Mouse (Mus musculus): ENCODE measurements around the gene Cdhr2. TPM values are rescaled to one million over a fixed set of nuclear protein-coding genes. Genes with fewer than 3 reads are reported as not detected.
A peak's percentile ranks its signal among the peaks of the same experiment; 100 is the strongest.

Gene Cdhr2
- polyA plus RNA-seq, 1 experiment from 2014 or later: 64.2 TPM

DNA sequence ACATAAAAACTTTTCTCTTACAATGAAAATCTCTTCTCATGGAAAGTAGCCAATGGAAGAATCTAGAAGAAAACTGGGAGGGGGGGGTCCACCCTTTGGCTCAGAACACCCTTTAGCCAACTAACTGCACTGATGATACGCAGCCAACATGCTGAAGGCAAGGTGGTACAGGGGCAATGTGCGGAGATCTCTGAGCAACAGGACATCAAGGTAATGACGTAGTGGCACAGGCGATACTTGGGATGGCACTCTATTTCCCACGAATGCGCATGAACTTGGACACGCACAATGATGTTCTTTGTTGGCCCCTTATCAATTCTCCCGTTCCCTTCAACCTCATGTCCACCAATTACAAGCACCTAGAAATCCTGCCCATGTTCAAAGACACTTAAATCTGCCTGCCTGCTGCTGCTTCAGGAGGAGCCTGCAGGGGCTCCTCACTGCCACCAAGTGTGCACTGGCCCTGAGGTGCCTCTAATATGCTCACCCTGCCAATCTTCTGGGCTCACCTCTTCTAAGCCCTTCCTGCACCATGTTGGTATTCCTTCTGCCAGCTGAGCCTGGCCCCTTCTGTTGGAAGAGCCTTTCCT is 11.0 kb upstream of the Cdhr2 start:
- Histone ChIP-seq H3K27ac (ENCODE audit: low read length) (no peak overlapping the region), H3K9ac (ENCODE audit: low read depth, low read length) (no peak overlapping the region), H3K36me3 (ENCODE audit: control insufficient read depth, insufficient read depth, low read length) (no peaks in the 10 kb centered on the region), H3K9me3 (ENCODE audit: control insufficient read depth, low read length) (no peaks in the 10 kb centered on the region), H3K27me3 (replicated peaks; ENCODE audit: control insufficient read depth, insufficient read depth, low read length) (no peaks in the 10 kb centered on the region), H3K4me1 (ENCODE audit: control insufficient read depth, insufficient read depth, low read length) (peaks cover 46% of the 10 kb centered on the region), H3K4me3 (ENCODE audit: low read length) (no peak overlapping the region), H3K4me2 (ENCODE audit: low read depth, low read length) (no peak overlapping the region)
- 85% methylated on average over 8 of the region's 8 CpGs for WGBS
- no peak for ATAC-seq

DNA sequence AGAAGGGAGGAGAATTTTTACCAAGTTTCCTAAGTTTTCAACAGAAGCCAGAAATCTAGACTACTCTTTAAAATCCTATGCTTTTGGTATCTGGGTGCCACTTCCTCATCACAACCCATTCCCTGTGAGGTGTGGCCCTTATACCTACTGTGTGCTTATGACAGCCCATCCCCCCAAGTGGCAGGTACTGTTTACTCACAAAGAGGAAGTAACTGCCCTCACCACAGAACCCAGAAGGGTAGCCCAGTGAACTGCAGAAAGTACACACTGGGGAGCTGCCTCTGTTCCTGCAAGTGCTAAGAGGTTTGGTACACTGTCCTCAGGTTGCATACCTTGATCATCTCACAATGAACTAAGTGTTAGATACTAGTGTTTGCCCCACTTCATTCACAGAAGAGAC is 9.5 kb upstream of the Cdhr2 start:
- peak overlapping the region; percentile 97 for H3K4me2 ChIP-seq (ENCODE audit: low read depth, low read length)
- H3K9ac ChIP-seq (ENCODE audit: low read depth, low read length): peak overlapping the region; percentile 95
- no peak overlapping the region for H3K27ac ChIP-seq (ENCODE audit: low read length)
- no peaks in the 10 kb centered on the region for H3K9me3 ChIP-seq (ENCODE audit: control insufficient read depth, low read length)
- peak overlapping the region; percentile 94; the same call in 1 of the 2 replicates for H3K4me3 ChIP-seq (ENCODE audit: low read length)
- peaks cover 35% of the 10 kb centered on the region for H3K4me1 ChIP-seq (ENCODE audit: control insufficient read depth, insufficient read depth, low read length)
- no peaks in the 10 kb centered on the region for H3K27me3 ChIP-seq (replicated peaks; ENCODE audit: control insufficient read depth, insufficient read depth, low read length)
- no peak for ATAC-seq
- H3K36me3 ChIP-seq (ENCODE audit: control insufficient read depth, insufficient read depth, low read length): no peaks in the 10 kb centered on the region

- peak overlapping the region; percentile 97 for H3K4me2 ChIP-seq (ENCODE audit: low read depth, low read length)
- H3K27ac ChIP-seq (ENCODE audit: low read length): peak overlapping the region; percentile 94
- peaks cover 35% of the 10 kb centered on the region for H3K4me1 ChIP-seq (ENCODE audit: control insufficient read depth, insufficient read depth, low read length)
- no peaks in the 10 kb centered on the region for H3K27me3 ChIP-seq (replicated peaks; ENCODE audit: control insufficient read depth, insufficient read depth, low read length)
- ATAC-seq: no peak
- peak overlapping the region; percentile 94 for H3K4me3 ChIP-seq (ENCODE audit: low read length)
- 8% methylated on average over 21 of the region's 21 CpGs for WGBS
- no peaks in the 10 kb centered on the region for H3K9me3 ChIP-seq (ENCODE audit: control insufficient read depth, low read length)
- H3K36me3 ChIP-seq (ENCODE audit: control insufficient read depth, insufficient read depth, low read length): no peaks in the 10 kb centered on the region
- peak overlapping the region; percentile 95 for H3K9ac ChIP-seq (ENCODE audit: low read depth, low read length)
These were observed 8.3 kb upstream of the Cdhr2 start for GRCm38 (mm10) chr13:54692711-54693557.

DNA sequence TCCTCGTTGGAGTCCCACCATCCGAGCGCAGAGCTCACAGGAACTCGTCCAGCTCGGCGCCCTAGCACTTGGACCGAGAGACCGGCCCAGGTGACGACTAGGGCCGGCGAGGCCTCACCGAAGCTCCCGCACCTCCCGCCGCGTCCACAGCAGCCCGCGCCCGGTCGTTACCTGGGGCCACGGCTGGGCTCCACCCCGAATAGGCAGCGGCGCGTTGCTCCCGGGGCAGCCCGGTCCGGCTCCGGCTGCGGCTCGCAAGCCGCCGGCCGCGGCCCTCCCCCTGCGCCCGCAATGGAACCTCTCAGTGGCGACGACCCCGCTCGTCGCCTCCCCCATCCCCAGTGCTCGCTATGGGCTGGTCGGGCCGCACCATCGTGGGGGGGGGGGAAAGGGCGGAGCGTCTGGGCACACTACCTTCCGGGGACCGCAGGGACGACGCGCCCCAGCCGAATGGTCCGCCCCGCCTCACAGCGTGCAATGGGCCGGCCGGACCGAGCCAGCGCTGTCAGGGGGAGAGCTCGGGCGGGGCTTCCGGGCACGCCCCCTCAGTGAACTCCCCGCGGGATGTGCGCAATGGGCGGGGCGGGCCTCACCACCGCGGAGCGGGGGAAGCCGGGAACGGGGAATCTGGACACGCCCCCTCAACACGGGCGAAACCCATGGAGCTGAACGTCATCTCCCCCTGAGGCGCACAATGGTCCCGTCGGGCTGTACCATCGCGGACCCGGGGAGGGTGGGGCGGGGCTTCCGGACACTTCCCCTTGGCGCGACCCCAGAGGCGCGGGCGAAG is 7.5 kb upstream of the Cdhr2 start, which contains the start of gene Rnf44:
Gene Rnf44, minus strand, starts transcription at position 350 of the 790 bp plus-strand sequence.
- Histone ChIP-seq H3K9me3 (ENCODE audit: control insufficient read depth, low read length) (no peaks in the 10 kb centered on the region), H3K36me3 (ENCODE audit: control insufficient read depth, insufficient read depth, low read length) (no peaks in the 10 kb centered on the region), H3K4me2 (ENCODE audit: low read depth, low read length) (peak within 1 kb of the TSS; percentile 97), H3K4me3 (ENCODE audit: low read length) (peak within 1 kb of the TSS; percentile 94), H3K4me1 (ENCODE audit: control insufficient read depth, insufficient read depth, low read length) (peaks cover 31% of the 10 kb centered on the region), H3K9ac (ENCODE audit: low read depth, low read length) (peak within 1 kb of the TSS; percentile 95), H3K27ac (ENCODE audit: low read length) (peak within 1 kb of the TSS; percentile 98), H3K27me3 (replicated peaks; ENCODE audit: control insufficient read depth, insufficient read depth, low read length) (no peaks in the 10 kb centered on the region)
- under 1% methylated on average over 85 of the region's 92 CpGs for WGBS
- ATAC-seq: peak; percentile 98

GRCm38 (mm10) chr13:54694348-54695060 is 6.8 kb upstream of the Cdhr2 start:
- Histone ChIP-seq H3K4me3 (ENCODE audit: low read length) (peak overlapping the region; percentile 94), H3K27me3 (replicated peaks; ENCODE audit: control insufficient read depth, insufficient read depth, low read length) (no peaks in the 10 kb centered on the region), H3K27ac (ENCODE audit: low read length) (peak overlapping the region; percentile 98), H3K36me3 (ENCODE audit: control insufficient read depth, insufficient read depth, low read length) (no peaks in the 10 kb centered on the region), H3K9me3 (ENCODE audit: control insufficient read depth, low read length) (no peaks in the 10 kb centered on the region), H3K4me1 (ENCODE audit: control insufficient read depth, insufficient read depth, low read length) (peaks cover 31% of the 10 kb centered on the region), H3K4me2 (ENCODE audit: low read depth, low read length) (peak overlapping the region; percentile 67), H3K9ac (ENCODE audit: low read depth, low read length) (peak overlapping the region; percentile 76)
- WGBS: 14% methylated on average over 26 of the region's 26 CpGs
- peak; percentile 83 for ATAC-seq

- WGBS: 86% methylated on average over 11 of the region's 11 CpGs
- no peak for ATAC-seq
These were observed 5.6 kb upstream of the Cdhr2 start for GRCm38 (mm10) chr13:54695479-54696230.

DNA sequence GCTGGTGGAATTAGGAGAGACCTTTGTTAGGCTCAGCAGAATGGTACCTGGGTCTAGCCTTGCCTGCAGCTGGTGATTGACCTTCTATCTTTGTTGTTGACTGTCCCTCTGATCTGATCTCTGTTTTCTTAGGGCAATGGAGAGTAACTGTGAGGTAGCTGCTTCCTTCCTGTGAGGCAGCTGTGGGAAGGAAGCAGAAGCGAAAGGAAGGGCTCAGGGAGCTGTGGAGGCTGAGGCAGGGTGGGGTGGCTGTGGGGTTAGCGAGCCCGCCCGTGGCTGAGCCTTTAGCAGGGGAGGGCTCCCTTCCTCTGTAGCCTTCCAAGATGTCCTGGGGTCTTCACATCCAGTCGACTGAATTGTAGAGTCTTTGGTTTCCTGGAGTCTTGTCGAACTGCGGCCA is 1.2 kb downstream of the Cdhr2 start:
- no peaks in the 10 kb centered on the region for H3K36me3 ChIP-seq (ENCODE audit: control insufficient read depth, insufficient read depth, low read length)
- WGBS: 63% methylated on average over 7 of the region's 7 CpGs
- H3K27ac ChIP-seq (ENCODE audit: low read length): peak overlapping the region; percentile 75
- peaks cover 29% of the 10 kb centered on the region for H3K4me1 ChIP-seq (ENCODE audit: control insufficient read depth, insufficient read depth, low read length)
- peak overlapping the region; percentile 54 for H3K4me3 ChIP-seq (ENCODE audit: low read length)
- H3K9ac ChIP-seq (ENCODE audit: low read depth, low read length): peak overlapping the region; percentile 70
- no peaks in the 10 kb centered on the region for H3K9me3 ChIP-seq (ENCODE audit: control insufficient read depth, low read length)
- H3K4me2 ChIP-seq (ENCODE audit: low read depth, low read length): peak overlapping the region; percentile 53
- H3K27me3 ChIP-seq (replicated peaks; ENCODE audit: control insufficient read depth, insufficient read depth, low read length): no peaks in the 10 kb centered on the region
- no peak for ATAC-seq

More at GRCm38 (mm10) chr13:54695479-54696230, 5.6 kb upstream of the Cdhr2 start:
- Histone ChIP-seq H3K27me3 (replicated peaks; ENCODE audit: control insufficient read depth, insufficient read depth, low read length) (no peaks in the 10 kb centered on the region), H3K9me3 (ENCODE audit: control insufficient read depth, low read length) (no peaks in the 10 kb centered on the region), H3K27ac (ENCODE audit: low read length) (no peak overlapping the region), H3K9ac (ENCODE audit: low read depth, low read length) (no peak overlapping the region), H3K4me2 (ENCODE audit: low read depth, low read length) (no peak overlapping the region), H3K4me1 (ENCODE audit: control insufficient read depth, insufficient read depth, low read length) (peaks cover 33% of the 10 kb centered on the region), H3K4me3 (ENCODE audit: low read length) (no peak overlapping the region), H3K36me3 (ENCODE audit: control insufficient read depth, insufficient read depth, low read length) (no peaks in the 10 kb centered on the region)

- Histone ChIP-seq H3K9me3 (ENCODE audit: control insufficient read depth, low read length) (no peaks in the 10 kb centered on the region), H3K4me3 (ENCODE audit: low read length) (no peak overlapping the region), H3K4me2 (ENCODE audit: low read depth, low read length) (peak overlapping the region; percentile 17; the same call in 1 of the 2 replicates), H3K27me3 (replicated peaks; ENCODE audit: control insufficient read depth, insufficient read depth, low read length) (no peaks in the 10 kb centered on the region), H3K36me3 (ENCODE audit: control insufficient read depth, insufficient read depth, low read length) (no peaks in the 10 kb centered on the region), H3K9ac (ENCODE audit: low read depth, low read length) (no peak overlapping the region), H3K27ac (ENCODE audit: low read length) (peak overlapping the region; percentile 74), H3K4me1 (ENCODE audit: control insufficient read depth, insufficient read depth, low read length) (peaks cover 29% of the 10 kb centered on the region)
- ATAC-seq: peak; percentile 57
- 34% methylated on average over 6 of the region's 6 CpGs for WGBS
These were observed 3.6 kb downstream of the Cdhr2 start for GRCm38 (mm10) chr13:54704890-54705289.

All from intestine, embryonic 16.5 days (tissue).